Mouse (Mus musculus) neural tube, embryonic 11.5 days (tissue): Measurements from ENCODE around the gene Olfr1393. TPM values are rescaled to one million over a fixed set of nuclear protein-coding genes. Genes with fewer than 3 reads are reported as not detected.

ENCODE experiments used
- ATAC-seq: fragments of 200-750 bp; cut with Nextera tagmentation; 2 replicates; pipeline ENCODE4 v1.8.0; 2017; ENCODE audit warnings: moderate number of reproducible peaks, mild to moderate bottlenecking, moderate TSS enrichment, moderate library complexity; ENCODE audit not compliant: insufficient read depth, low FRiP score, low TSS enrichment
- DNase-seq: peaks from one replicate; pipeline ENCODE4 v3.0.0-alpha.2; 2015; ENCODE audit warnings: low spot score
- H3K27ac ChIP-seq: fragments of 300-500 bp; sonication (generic); 2 replicates; pipeline ENCODE4 v1.5.1; 2014; ENCODE audit warnings: low read depth, mild to moderate bottlenecking, low read length
- H3K27me3 ChIP-seq: fragments of 300-500 bp; sonication (generic); 2 replicates; pipeline ENCODE4 v1.6.1; 2014; ENCODE audit warnings: mild to moderate bottlenecking, low read length, mixed read lengths; ENCODE audit not compliant: control insufficient read depth, insufficient read depth
- H3K36me3 ChIP-seq: fragments of 300-500 bp; sonication (generic); 2 replicates; pipeline ENCODE4 v1.6.1; 2014; ENCODE audit warnings: mild to moderate bottlenecking, low read length, moderate library complexity, mixed read lengths; ENCODE audit not compliant: control insufficient read depth, insufficient read depth
- H3K4me1 ChIP-seq: fragments of 300-500 bp; sonication (generic); 2 replicates; pipeline ENCODE4 v1.6.1; 2014; ENCODE audit warnings: low read length, mixed read lengths; ENCODE audit not compliant: control insufficient read depth, insufficient read depth
- H3K4me2 ChIP-seq: fragments of 300-500 bp; sonication (generic); 2 replicates; pipeline ENCODE4 v1.6.1; 2014; ENCODE audit warnings: low read depth, mild to moderate bottlenecking, moderate library complexity
- H3K4me3 ChIP-seq: fragments of 300-500 bp; sonication (generic); 2 replicates; pipeline ENCODE4 v1.5.1; 2014; ENCODE audit warnings: low read depth, low read length
- H3K9ac ChIP-seq: fragments of 300-500 bp; sonication (generic); 2 replicates; pipeline ENCODE4 v1.6.1; 2014; ENCODE audit warnings: mild to moderate bottlenecking, low read length
- H3K9me3 ChIP-seq: fragments of 300-500 bp; sonication (generic); 2 replicates; pipeline ENCODE4 v1.6.1; 2016; ENCODE audit warnings: low read length; ENCODE audit not compliant: control insufficient read depth
- WGBS: fragments of 180-500 bp; shearing (Covaris S2); extraction: QIAGEN DNeasy Blood & Tissue Kit; methylation state at CpG from one replicate; pipeline ENCODE4 v1.1.7; 2014; 5-methylcytosine and 5-hydroxymethylcytosine counted together
- polyA plus RNA-seq: library from polyadenylated mRNA; unstranded; fragments of >200 nt; fragmentation: Nextera tagmentation; extraction: Ambion mirVana; gene quantifications from 2 replicates; pipeline ENCODE4 v1.2.1, GENCODE M21; 2014

Gene Olfr1393
- polyA plus RNA-seq, 1 experiment from 2014 or later = 0.12 TPM

GRCm38 (mm10) chr11:49248974-49249700, 29.0 kb upstream of the Olfr1393 start:
- Histone ChIP-seq H3K27ac (no peak overlapping the region), H3K4me2 (no peak overlapping the region), H3K27me3 (no peaks in the 10 kb centered on the region), H3K9ac (no peak overlapping the region), H3K36me3 (no peaks in the 10 kb centered on the region), H3K9me3 (no peaks in the 10 kb centered on the region), H3K4me3 (no peak overlapping the region), H3K4me1 (peaks cover 4% of the 10 kb centered on the region; the same call in 1 of the 2 replicates)
- DNase-seq (no peak), ATAC-seq (no peak)
- WGBS = 83% methylated on average over 6 of the region's 6 CpGs

- ATAC-seq = no peak; the same call in 1 of the 2 replicates
- Histone ChIP-seq H3K36me3 (no peaks in the 10 kb centered on the region), H3K4me2 (peak overlapping the region; percentile 75), H3K27me3 (no peaks in the 10 kb centered on the region), H3K4me3 (peak overlapping the region; percentile 51), H3K9me3 (no peaks in the 10 kb centered on the region), H3K27ac (no peak overlapping the region), H3K9ac (peak overlapping the region; percentile 82), H3K4me1 (peaks cover 4% of the 10 kb centered on the region; the same call in 1 of the 2 replicates)
- WGBS = 29% methylated on average over 10 of the region's 10 CpGs
- DNase-seq = no peak
Measured at GRCm38 (mm10) chr11:49249811-49250421, 28.2 kb upstream of the Olfr1393 start.

DNA sequence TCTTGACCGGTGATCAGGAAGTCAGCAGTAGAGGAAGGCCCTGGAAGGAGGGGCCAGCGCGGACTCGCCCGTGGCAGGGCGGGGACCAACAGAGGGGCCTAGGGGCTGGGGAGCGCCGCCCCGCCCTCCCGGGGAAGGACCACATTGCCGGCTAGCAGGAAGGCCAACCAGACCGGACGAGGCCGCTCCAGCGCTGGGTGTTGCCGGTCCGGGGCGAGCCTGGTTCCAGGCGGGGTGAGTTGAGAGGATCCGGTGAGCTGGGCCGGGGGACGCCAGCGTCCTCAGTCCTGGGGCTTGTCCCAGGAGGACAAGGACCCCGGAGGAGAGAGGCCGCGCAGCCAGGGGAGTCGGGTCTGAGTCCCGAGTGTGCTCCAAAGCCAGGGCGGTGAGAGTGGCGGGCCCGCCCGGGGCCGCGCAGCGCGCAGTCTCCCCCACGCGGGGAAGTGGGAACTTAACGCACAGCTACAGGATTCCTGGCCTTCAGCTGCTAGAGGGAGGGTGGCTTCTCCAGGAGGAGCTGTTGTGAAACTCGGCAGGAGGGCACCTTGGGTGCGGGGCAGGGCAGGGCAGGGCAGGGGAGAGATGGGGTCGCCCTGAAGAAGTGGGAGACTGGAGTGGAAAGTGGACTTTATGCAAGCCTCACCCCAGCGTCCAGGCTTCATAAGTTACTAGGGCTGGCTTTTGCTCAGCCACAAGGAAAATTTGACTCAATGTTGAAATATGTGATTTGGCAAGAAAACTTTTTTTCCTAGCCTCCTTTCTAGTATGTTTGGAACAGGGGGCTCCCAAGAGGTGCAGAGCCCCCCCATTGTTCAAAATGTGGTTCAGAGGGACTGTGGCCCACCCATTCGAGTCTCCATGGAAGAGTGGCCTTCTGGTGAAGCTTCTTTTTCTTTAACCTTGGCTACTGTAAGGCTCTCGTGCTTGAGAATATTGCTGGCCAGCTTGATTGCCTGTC, 27.4 kb upstream of the Olfr1393 start:
- WGBS = 3% methylated on average over 44 of the region's 45 CpGs
- Histone ChIP-seq H3K4me1 (no peaks in the 10 kb centered on the region), H3K27me3 (no peaks in the 10 kb centered on the region), H3K9me3 (no peaks in the 10 kb centered on the region), H3K9ac (peak overlapping the region; percentile 82), H3K4me3 (peak overlapping the region; percentile 51), H3K4me2 (peak overlapping the region; percentile 75), H3K27ac (peak overlapping the region; percentile 7; the same call in 1 of the 2 replicates), H3K36me3 (no peaks in the 10 kb centered on the region)
- ATAC-seq = peak; percentile 93
- peak; percentile 85 for DNase-seq

DNA sequence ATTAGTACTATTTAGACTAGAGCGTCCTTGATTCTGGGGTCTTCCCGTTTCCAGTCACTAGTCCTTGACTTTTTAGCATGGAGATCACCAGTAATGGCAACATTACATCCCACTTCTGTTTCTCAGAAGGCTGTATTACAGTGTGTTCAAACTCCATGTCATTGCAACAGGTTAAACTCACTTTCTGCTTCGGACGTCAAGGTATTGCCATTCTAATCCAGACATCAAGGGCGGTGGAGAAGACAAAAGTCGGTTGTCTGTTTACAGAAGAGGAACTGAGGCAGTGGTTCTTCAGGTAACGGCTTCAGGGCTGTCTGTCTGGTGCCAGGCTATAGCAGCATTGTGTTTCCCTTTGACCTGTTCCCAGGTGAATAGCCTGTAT, 26.7 kb upstream of the Olfr1393 start:
- no peaks in the 10 kb centered on the region for H3K9me3 ChIP-seq
- DNase-seq = no peak
- H3K9ac ChIP-seq = no peak overlapping the region
- H3K4me1 ChIP-seq = no peaks in the 10 kb centered on the region
- no peaks in the 10 kb centered on the region for H3K36me3 ChIP-seq
- WGBS = 71% methylated on average over 7 of the region's 7 CpGs
- H3K4me3 ChIP-seq = peak overlapping the region; percentile 51; the same call in 1 of the 2 replicates
- H3K4me2 ChIP-seq = peak overlapping the region; percentile 75
- H3K27ac ChIP-seq = no peak overlapping the region
- ATAC-seq = no peak
- H3K27me3 ChIP-seq = no peaks in the 10 kb centered on the region

DNA sequence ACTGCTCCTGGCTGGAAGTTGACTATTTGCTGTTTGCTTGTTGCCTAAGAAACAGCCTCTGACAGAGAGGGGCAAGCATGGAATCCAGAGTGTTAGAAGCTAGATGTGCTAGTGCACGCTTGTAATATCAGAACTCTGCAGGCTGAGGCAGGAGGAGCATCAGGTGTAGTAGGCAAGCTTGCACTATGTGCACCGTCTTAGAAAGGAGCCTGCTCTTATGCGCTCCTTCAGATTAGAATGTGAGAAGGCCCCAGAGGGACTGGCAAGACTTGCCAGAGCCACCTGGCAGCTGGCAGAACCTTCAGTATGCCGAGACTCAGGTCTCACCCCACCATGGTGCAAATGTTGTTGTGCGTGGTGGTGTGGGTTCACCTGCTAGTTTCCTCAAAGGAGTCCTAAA, 26.1 kb upstream of the Olfr1393 start:
- Histone ChIP-seq H3K9ac (no peak overlapping the region), H3K27me3 (no peaks in the 10 kb centered on the region), H3K4me2 (no peak overlapping the region), H3K36me3 (no peaks in the 10 kb centered on the region), H3K27ac (no peak overlapping the region), H3K4me3 (no peak overlapping the region), H3K4me1 (no peaks in the 10 kb centered on the region), H3K9me3 (no peaks in the 10 kb centered on the region)
- 91% methylated on average over 5 of the region's 5 CpGs for WGBS
- DNase-seq (no peak), ATAC-seq (no peak)

DNA sequence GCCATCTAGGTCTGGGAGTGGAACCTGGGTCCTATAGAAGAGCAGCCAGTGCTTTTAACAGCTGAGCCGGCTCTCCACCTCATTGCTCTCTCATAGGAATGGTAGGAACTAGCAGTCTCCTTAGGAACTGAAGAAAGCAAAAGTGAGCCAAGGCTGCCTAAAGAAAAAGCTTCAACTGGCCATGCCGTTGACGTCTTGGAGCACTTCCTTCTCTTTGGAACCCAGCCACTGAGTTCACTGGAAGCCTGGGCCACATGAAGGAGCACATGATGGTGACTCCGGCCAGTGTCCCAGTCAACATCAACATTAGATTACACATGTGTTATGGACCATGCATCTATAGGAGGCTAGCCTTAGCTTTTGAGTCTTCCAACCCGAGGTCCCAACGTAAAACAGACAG, 25.1 kb upstream of the Olfr1393 start:
- ATAC-seq (no peak), DNase-seq (no peak)
- Histone ChIP-seq H3K9ac (no peak overlapping the region), H3K27ac (no peak overlapping the region), H3K36me3 (no peaks in the 10 kb centered on the region), H3K4me3 (no peak overlapping the region), H3K27me3 (no peaks in the 10 kb centered on the region), H3K4me2 (no peak overlapping the region), H3K4me1 (no peaks in the 10 kb centered on the region), H3K9me3 (no peaks in the 10 kb centered on the region)
- 93% methylated on average over 6 of the region's 6 CpGs for WGBS

GRCm38 (mm10) chr11:49259296-49259695, 18.8 kb upstream of the Olfr1393 start:
- Histone ChIP-seq H3K36me3 (peaks cover 7% of the 10 kb centered on the region), H3K4me3 (no peak overlapping the region), H3K27me3 (no peaks in the 10 kb centered on the region), H3K9ac (no peak overlapping the region), H3K27ac (no peak overlapping the region), H3K9me3 (no peaks in the 10 kb centered on the region), H3K4me2 (no peak overlapping the region), H3K4me1 (no peaks in the 10 kb centered on the region)
- DNase-seq (no peak), ATAC-seq (no peak)
- 81% methylated on average over 2 of the region's 2 CpGs for WGBS

DNA sequence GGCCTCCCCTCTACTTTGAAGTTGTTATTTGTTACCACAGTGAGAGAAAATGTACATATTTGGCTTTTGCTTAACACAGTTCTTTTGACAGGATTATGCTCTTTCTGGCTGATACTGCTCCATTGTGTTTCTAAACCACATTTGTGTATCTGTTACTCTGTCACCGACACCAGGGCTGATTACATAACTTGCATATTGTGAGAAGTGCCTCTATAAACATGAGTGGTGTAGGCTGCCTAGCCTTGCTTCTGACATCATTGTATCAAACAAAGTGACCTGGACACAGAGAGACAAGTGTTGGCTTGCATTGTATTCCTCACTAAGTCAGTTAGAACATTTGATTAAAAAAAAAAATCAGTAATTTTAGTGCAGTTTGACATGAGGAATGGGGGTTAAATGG, 18.3 kb upstream of the Olfr1393 start:
- H3K4me3 ChIP-seq = no peak overlapping the region
- no peak for DNase-seq
- ATAC-seq = no peak
- no peak overlapping the region for H3K27ac ChIP-seq
- no peaks in the 10 kb centered on the region for H3K27me3 ChIP-seq
- 83% methylated on average over 1 of the region's 1 CpGs for WGBS
- H3K36me3 ChIP-seq = peaks cover 7% of the 10 kb centered on the region
- no peaks in the 10 kb centered on the region for H3K9me3 ChIP-seq
- no peaks in the 10 kb centered on the region for H3K4me1 ChIP-seq
- no peak overlapping the region for H3K9ac ChIP-seq
- H3K4me2 ChIP-seq = no peak overlapping the region
